In genomic region chr11:98345253-98345652, GRCm38 (mm10) we compare ENCODE assay signal across 8 mouse cellular contexts. TPM values are rescaled to one million over a fixed set of nuclear protein-coding genes. Genes with fewer than 3 reads are reported as not detected.
DNase-seq lines count a peak whose midpoint lies in the region; ATAC-seq and TF ChIP-seq lines count a peak whose summit lies in the region.

No protein-coding gene starts in this region.

- peak; percentile 76 for TF ChIP-seq RAD21 in CH12.LX (IDR thresholded peaks at IDR 0.05; ENCODE audit: low read depth, low read length)

- ATAC-seq in erythroid progenitor cell, adult 5-6 weeks (replicated peaks; ENCODE audit: low FRiP score, poor library complexity, severe bottlenecking) = 0 out of 2 replicates have a peak, but pooled peaks have one; percentile 53
- no peak for ATAC-seq in heart, embryonic 14.5 days (ENCODE audit: insufficient number of reproducible peaks, insufficient read depth, low FRiP score, low read depth)
- no peak for ATAC-seq in kidney, postnatal 0 days (replicated peaks; ENCODE audit: low FRiP score, low read depth)
- no peak for ATAC-seq in liver, embryonic 15.5 days (ENCODE audit: insufficient read depth)
- no peak for ATAC-seq in neural tube, embryonic 13.5 days (ENCODE audit: low read depth)

- in situ Hi-C loops in CH12.LX (cut with MboI; ENCODE audit: low pct_ligation_motif_present, low pct_unique_long_range_greater_than_20kb, low sequenced_read_pairs) = loop anchor here (25.0 kb wide), 1 partner anchor 292 kb away; the partner anchor contains the start of genes Gm12355, Gsdma2 and Gsdma3

- H3K36me3 ChIP-seq in CH12.LX (replicated peaks in 1 of 2; ENCODE audit: control insufficient read depth in 1 of 2, insufficient read depth in 1 of 2, low read length in 1 of 2) = no peaks in the 10 kb centered on the region
- H3K36me3 ChIP-seq in heart, embryonic 14.5 days (ENCODE audit: control insufficient read depth, insufficient read depth, low read length) = no peaks in the 10 kb centered on the region
- no peaks in the 10 kb centered on the region for H3K36me3 ChIP-seq in kidney, postnatal 0 days (ENCODE audit: insufficient read depth, low read length)
- no peaks in the 10 kb centered on the region for H3K36me3 ChIP-seq in liver, embryonic 15.5 days (replicated peaks)
- H3K36me3 ChIP-seq in neural tube, embryonic 13.5 days = no peaks in the 10 kb centered on the region
- H3K36me3 ChIP-seq in thymus, adult 2 months (ENCODE audit: control insufficient read depth, insufficient read depth, low read length) = no peaks in the 10 kb centered on the region

- H3K27me3 ChIP-seq in CH12.LX (replicated peaks) = peaks cover 69% of the 10 kb centered on the region
- H3K27me3 ChIP-seq in heart, embryonic 14.5 days (ENCODE audit: control insufficient read depth, insufficient read depth, low read length) = peaks cover 46% of the 10 kb centered on the region
- peaks cover 33% of the 10 kb centered on the region for H3K27me3 ChIP-seq in kidney, postnatal 0 days (ENCODE audit: insufficient read depth, low read length)
- H3K27me3 ChIP-seq in liver, embryonic 15.5 days = peaks cover 94% of the 10 kb centered on the region
- H3K27me3 ChIP-seq in neural tube, embryonic 13.5 days = peaks cover 88% of the 10 kb centered on the region
- peaks cover 4% of the 10 kb centered on the region; the same call in 1 of the 2 replicates for H3K27me3 ChIP-seq in thymus, adult 2 months (ENCODE audit: control insufficient read depth, insufficient read depth, low read length)

- H3K4me3 ChIP-seq in CH12.LX (replicated peaks in 1 of 3; ENCODE audit: low read depth in 2 of 3, low read length in 2 of 3, poor library complexity in 1 of 3) = peak overlapping the region in 1 of 3 experiments; percentile 55
- H3K4me3 ChIP-seq in bone marrow macrophage, adult 2 months (ENCODE audit: insufficient read depth, low read length) = no peak overlapping the region
- peak overlapping the region; percentile 21 to 27; a peak in 3 of 4 replicates for H3K4me3 ChIP-seq in heart, embryonic 14.5 days (ENCODE audit: control insufficient read depth in 1 of 2, insufficient read depth in 1 of 2, low read depth in 1 of 2, low read length in 2 of 2)
- H3K4me3 ChIP-seq in kidney, postnatal 0 days (replicated peaks; ENCODE audit: low read depth, low read length) = no peak overlapping the region
- H3K4me3 ChIP-seq in liver, embryonic 15.5 days (replicated peaks) = no peak overlapping the region
- no peak overlapping the region for H3K4me3 ChIP-seq in neural tube, embryonic 13.5 days
- H3K4me3 ChIP-seq in thymus, adult 2 months (ENCODE audit: control insufficient read depth, insufficient read depth, low read length) = no peak overlapping the region

- no peak for TF ChIP-seq EP300 in CH12.LX (IDR thresholded peaks at IDR 0.05; ENCODE audit: low read length)

- DNase-seq in CH12.LX (ENCODE audit: extremely low read depth) = peak; percentile 73
- DNase-seq in kidney, postnatal 0 days (ENCODE audit: low spot score) = peak; percentile 71
- peak; percentile 85 for DNase-seq in thymus, adult 2 months

- WGBS in heart, embryonic 14.5 days = 1% methylated on average over 14 of the region's 14 CpGs
- WGBS in kidney, postnatal 0 days = 2% methylated on average over 14 of the region's 14 CpGs
- 1% methylated on average over 14 of the region's 14 CpGs for WGBS in liver, embryonic 15.5 days (ENCODE audit: insufficient replicate concordance)
- WGBS in neural tube, embryonic 13.5 days = 0% methylated on average over 14 of the region's 14 CpGs
- WGBS in thymus, adult 2 months = 2% methylated on average over 14 of the region's 14 CpGs

- TF ChIP-seq POLR2A in CH12.LX (IDR thresholded peaks at IDR 0.05; ENCODE audit: low read depth, low read length) = no peak
- TF ChIP-seq POLR2A in bone marrow macrophage, adult 2 months (IDR thresholded peaks at IDR 0.05; ENCODE audit: borderline replicate concordance, low read depth, low read length) = no peak
- no peak for TF ChIP-seq POLR2A in thymus, adult 2 months (IDR thresholded peaks at IDR 0.05; ENCODE audit: control insufficient read depth, extremely low read depth, insufficient read depth, low read length, poor library complexity)

- H3K9ac ChIP-seq in CH12.LX (ENCODE audit: insufficient read depth, low read depth) = peak overlapping the region; percentile 28; the same call in 1 of the 2 replicates
- peak overlapping the region; percentile 6; the same call in 1 of the 2 replicates for H3K9ac ChIP-seq in heart, embryonic 14.5 days (ENCODE audit: low read length)
- no peak overlapping the region for H3K9ac ChIP-seq in kidney, postnatal 0 days (ENCODE audit: low read depth, low read length)
- H3K9ac ChIP-seq in liver, embryonic 15.5 days = no peak overlapping the region
- no peak overlapping the region for H3K9ac ChIP-seq in neural tube, embryonic 13.5 days

- no peaks in the 10 kb centered on the region for H3K79me2 ChIP-seq in CH12.LX (replicated peaks; ENCODE audit: control insufficient read depth, extremely low read depth, insufficient read depth, poor library complexity, severe bottlenecking)

- peak; percentile 43 to 96; a peak in 3 of 4 replicates for TF ChIP-seq CTCF in CH12.LX (conservative IDR thresholded peaks at IDR 0.05 in 1 of 2, IDR thresholded peaks at IDR 0.05 in 1 of 2; ENCODE audit: low read depth in 2 of 2, low read length in 2 of 2)
- peak; percentile 69 for TF ChIP-seq CTCF in bone marrow macrophage, adult 2 months (IDR thresholded peaks at IDR 0.05; ENCODE audit: low read depth, low read length)
- TF ChIP-seq CTCF in kidney, postnatal 0 days (IDR thresholded peaks at IDR 0.05; ENCODE audit: low read depth) = peak; percentile 83
- peak; percentile 92 for TF ChIP-seq CTCF in thymus, adult 2 months (IDR thresholded peaks at IDR 0.05; ENCODE audit: borderline replicate concordance, control insufficient read depth, extremely low read depth, insufficient read depth, low read length, poor library complexity)

- peaks cover 7 to 28% of the 10 kb centered on the region in 2 experiments for H3K4me1 ChIP-seq in CH12.LX (ENCODE audit: control insufficient read depth in 1 of 2, insufficient read depth in 2 of 2)
- H3K4me1 ChIP-seq in bone marrow macrophage, adult 2 months (ENCODE audit: control insufficient read depth, insufficient read depth, low read length) = no peaks in the 10 kb centered on the region
- peaks cover 24 to 33% of the 10 kb centered on the region in 2 experiments for H3K4me1 ChIP-seq in heart, embryonic 14.5 days (ENCODE audit: control insufficient read depth in 2 of 2, insufficient read depth in 2 of 2, low read length in 2 of 2)
- peaks cover 16% of the 10 kb centered on the region; the same call in 1 of the 2 replicates for H3K4me1 ChIP-seq in kidney, postnatal 0 days (replicated peaks; ENCODE audit: insufficient read depth, low read length)
- peaks cover 18% of the 10 kb centered on the region for H3K4me1 ChIP-seq in liver, embryonic 15.5 days (replicated peaks)
- H3K4me1 ChIP-seq in neural tube, embryonic 13.5 days (replicated peaks) = peaks cover 47% of the 10 kb centered on the region
- peaks cover 9% of the 10 kb centered on the region for H3K4me1 ChIP-seq in thymus, adult 2 months (replicated peaks; ENCODE audit: control insufficient read depth, insufficient read depth, low read length)

- H3K4me2 ChIP-seq in CH12.LX (ENCODE audit: insufficient read depth, low read depth, poor library complexity, severe bottlenecking) = peak overlapping the region; percentile 92
- H3K4me2 ChIP-seq in heart, embryonic 14.5 days (ENCODE audit: low read length) = peak overlapping the region; percentile 58
- H3K4me2 ChIP-seq in kidney, postnatal 0 days (ENCODE audit: low read length) = peak overlapping the region; percentile 42
- 0 out of 2 replicates have a peak overlapping the region, but pooled peaks have one; percentile 23 for H3K4me2 ChIP-seq in liver, embryonic 15.5 days
- H3K4me2 ChIP-seq in neural tube, embryonic 13.5 days = peak overlapping the region; percentile 34

- dilution Hi-C loops in CH12.LX (cut with MboI; ENCODE audit: extremely low pct_ligation_motif_present, extremely low pct_unique_long_range_greater_than_20kb, low sequenced_read_pairs) = no loop called here

- no peak overlapping the region for H3K27ac ChIP-seq in CH12.LX (ENCODE audit: insufficient read depth, low read depth)
- H3K27ac ChIP-seq in bone marrow macrophage, adult 2 months (ENCODE audit: insufficient read depth, low read depth, low read length) = no peak overlapping the region
- no peak overlapping the region for H3K27ac ChIP-seq in heart, embryonic 14.5 days (replicated peaks in 1 of 2; ENCODE audit: control insufficient read depth in 1 of 2, insufficient read depth in 1 of 2, low read depth in 2 of 2, low read length in 2 of 2)
- no peak overlapping the region for H3K27ac ChIP-seq in kidney, postnatal 0 days
- H3K27ac ChIP-seq in liver, embryonic 15.5 days (replicated peaks) = no peak overlapping the region
- no peak overlapping the region for H3K27ac ChIP-seq in neural tube, embryonic 13.5 days (replicated peaks)
- no peak overlapping the region for H3K27ac ChIP-seq in thymus, adult 2 months (ENCODE audit: control insufficient read depth, insufficient read depth, low read length)

- no peaks in the 10 kb centered on the region for H3K9me3 ChIP-seq in CH12.LX (replicated peaks; ENCODE audit: low read length)
- H3K9me3 ChIP-seq in heart, embryonic 14.5 days (ENCODE audit: control insufficient read depth, low read length) = no peaks in the 10 kb centered on the region
- no peaks in the 10 kb centered on the region for H3K9me3 ChIP-seq in kidney, postnatal 0 days (replicated peaks; ENCODE audit: low read length)
- H3K9me3 ChIP-seq in liver, embryonic 15.5 days (replicated peaks) = no peaks in the 10 kb centered on the region
- no peaks in the 10 kb centered on the region for H3K9me3 ChIP-seq in neural tube, embryonic 13.5 days

RNA-seq across cellular contexts. Expression of gene Ppp1r1b, which starts 3.0 kb away (rescaled TPM):
- total RNA-seq in CH12.LX (2012; rRNA removed) (0.08 TPM in 1 of 2 replicates, not detected in the other), CH12.LX (2014; rRNA removed) (not detected in 2 replicates)
- polyA plus RNA-seq in CH12.LX (2012; ENCODE audit: insufficient read length, low read depth) = not detected in 2 replicates
- not detected in 2 replicates for polyA plus RNA-seq in bone marrow macrophage, adult 2 months (2012; ENCODE audit: insufficient read depth, insufficient read length, missing spikeins)
- not detected in 2 replicates for total RNA-seq in erythroid progenitor cell, adult 5-6 weeks (2015; ENCODE audit: low replicate concordance)
- total RNA-seq in erythroid progenitor cell, adult 5-6 weeks (2017; ENCODE audit: low replicate concordance) = not detected in 2 replicates
- 42.2 and 48.3 TPM in 2 replicates for polyA plus RNA-seq in heart, embryonic 14.5 days (2014; fragmentation: Nextera tagmentation; extraction: Ambion mirVana)
- polyA plus RNA-seq in kidney, postnatal 0 days (2015; fragmentation: Nextera tagmentation; extraction: Ambion mirVana) = 12.1 and 12.3 TPM in 2 replicates
- polyA plus RNA-seq in liver, embryonic 15.5 days (2015; fragmentation: Nextera tagmentation; extraction: Ambion mirVana) = 0.59 and 0.93 TPM in 2 replicates
- polyA plus RNA-seq in neural tube, embryonic 13.5 days (2015; fragmentation: Nextera tagmentation; extraction: Ambion mirVana) = 1.7 and 2.1 TPM in 2 replicates
- 5.9 and 11.5 TPM in 2 replicates for polyA plus RNA-seq in thymus, adult 2 months (2012; rRNA removed)

RNA-seq across cellular contexts. Expression of gene Stard3, which starts 12.9 kb away (rescaled TPM):
- 39.6 and 44.4 TPM in 2 replicates for total RNA-seq in CH12.LX (2012; rRNA removed)
- 28.4 and 33.9 TPM in 2 replicates for total RNA-seq in CH12.LX (2014; rRNA removed)
- 28.9 and 31.7 TPM in 2 replicates for polyA plus RNA-seq in CH12.LX (2012; ENCODE audit: insufficient read length, low read depth)
- 62.3 and 63.7 TPM in 2 replicates for polyA plus RNA-seq in bone marrow macrophage, adult 2 months (2012; ENCODE audit: insufficient read depth, insufficient read length, missing spikeins)
- total RNA-seq in erythroid progenitor cell, adult 5-6 weeks (2015; ENCODE audit: low replicate concordance) = 4.6 and 8.3 TPM in 2 replicates
- 5.6 and 7.6 TPM in 2 replicates for total RNA-seq in erythroid progenitor cell, adult 5-6 weeks (2017; ENCODE audit: low replicate concordance)
- polyA plus RNA-seq in heart, embryonic 14.5 days (2014; fragmentation: Nextera tagmentation; extraction: Ambion mirVana) = 33.1 and 35.4 TPM in 2 replicates
- 42.4 and 42.8 TPM in 2 replicates for polyA plus RNA-seq in kidney, postnatal 0 days (2015; fragmentation: Nextera tagmentation; extraction: Ambion mirVana)
- polyA plus RNA-seq in liver, embryonic 15.5 days (2015; fragmentation: Nextera tagmentation; extraction: Ambion mirVana) = 16.4 and 19.6 TPM in 2 replicates
- 39.7 and 41.1 TPM in 2 replicates for polyA plus RNA-seq in neural tube, embryonic 13.5 days (2015; fragmentation: Nextera tagmentation; extraction: Ambion mirVana)
- polyA plus RNA-seq in thymus, adult 2 months (2012; rRNA removed) = 260 and 271 TPM in 2 replicates

RNA-seq across cellular contexts. Expression of gene Neurod2, which starts 15.8 kb away (rescaled TPM):
- not detected in 2 replicates for total RNA-seq in CH12.LX (2012; rRNA removed)
- total RNA-seq in CH12.LX (2014; rRNA removed) = not detected in 2 replicates
- polyA plus RNA-seq in CH12.LX (2012; ENCODE audit: insufficient read length, low read depth) = not detected in 2 replicates
- polyA plus RNA-seq in bone marrow macrophage, adult 2 months (2012; ENCODE audit: insufficient read depth, insufficient read length, missing spikeins) = not detected in 2 replicates
- not detected in 2 replicates for total RNA-seq in erythroid progenitor cell, adult 5-6 weeks (2015; ENCODE audit: low replicate concordance)
- total RNA-seq in erythroid progenitor cell, adult 5-6 weeks (2017; ENCODE audit: low replicate concordance) = not detected in 2 replicates
- polyA plus RNA-seq in heart, embryonic 14.5 days (2014; fragmentation: Nextera tagmentation; extraction: Ambion mirVana) = not detected in 2 replicates
- not detected in 2 replicates for polyA plus RNA-seq in kidney, postnatal 0 days (2015; fragmentation: Nextera tagmentation; extraction: Ambion mirVana)
- not detected in 2 replicates for polyA plus RNA-seq in liver, embryonic 15.5 days (2015; fragmentation: Nextera tagmentation; extraction: Ambion mirVana)
- polyA plus RNA-seq in neural tube, embryonic 13.5 days (2015; fragmentation: Nextera tagmentation; extraction: Ambion mirVana) = 26.4 and 27.0 TPM in 2 replicates
- polyA plus RNA-seq in thymus, adult 2 months (2012; rRNA removed) = 0.12 and 0.22 TPM in 2 replicates

RNA-seq across cellular contexts. Expression of gene Tcap, which starts 38.4 kb away (rescaled TPM):
- total RNA-seq in CH12.LX (2012; rRNA removed) (0.50 TPM in 1 of 2 replicates, not detected in the other), CH12.LX (2014; rRNA removed) (not detected in 2 replicates)
- not detected in 2 replicates for polyA plus RNA-seq in CH12.LX (2012; ENCODE audit: insufficient read length, low read depth)
- not detected in 2 replicates for polyA plus RNA-seq in bone marrow macrophage, adult 2 months (2012; ENCODE audit: insufficient read depth, insufficient read length, missing spikeins)
- total RNA-seq in erythroid progenitor cell, adult 5-6 weeks (2015; ENCODE audit: low replicate concordance) = not detected in 2 replicates
- not detected in 2 replicates for total RNA-seq in erythroid progenitor cell, adult 5-6 weeks (2017; ENCODE audit: low replicate concordance)
- polyA plus RNA-seq in heart, embryonic 14.5 days (2014; fragmentation: Nextera tagmentation; extraction: Ambion mirVana) = 169 and 178 TPM in 2 replicates
- polyA plus RNA-seq in kidney, postnatal 0 days (2015; fragmentation: Nextera tagmentation; extraction: Ambion mirVana) = 1.8 and 2.1 TPM in 2 replicates
- 1.1 and 1.7 TPM in 2 replicates for polyA plus RNA-seq in liver, embryonic 15.5 days (2015; fragmentation: Nextera tagmentation; extraction: Ambion mirVana)
- polyA plus RNA-seq in neural tube, embryonic 13.5 days (2015; fragmentation: Nextera tagmentation; extraction: Ambion mirVana) = 0.42 and 2.1 TPM in 2 replicates
- polyA plus RNA-seq in thymus, adult 2 months (2012; rRNA removed) = 9.9 and 83.8 TPM in 2 replicates

RNA-seq across cellular contexts. Expression of gene Pnmt, which starts 41.0 kb away (rescaled TPM):
- total RNA-seq in CH12.LX (2012; rRNA removed) (not detected in 2 replicates), CH12.LX (2014; rRNA removed) (not detected in 2 replicates)
- polyA plus RNA-seq in CH12.LX (2012; ENCODE audit: insufficient read length, low read depth) = not detected in 2 replicates
- not detected in 2 replicates for polyA plus RNA-seq in bone marrow macrophage, adult 2 months (2012; ENCODE audit: insufficient read depth, insufficient read length, missing spikeins)
- not detected in 2 replicates for total RNA-seq in erythroid progenitor cell, adult 5-6 weeks (2015; ENCODE audit: low replicate concordance)
- not detected in 2 replicates for total RNA-seq in erythroid progenitor cell, adult 5-6 weeks (2017; ENCODE audit: low replicate concordance)
- polyA plus RNA-seq in heart, embryonic 14.5 days (2014; fragmentation: Nextera tagmentation; extraction: Ambion mirVana) = 0.70 and 0.86 TPM in 2 replicates
- 3.5 and 3.7 TPM in 2 replicates for polyA plus RNA-seq in kidney, postnatal 0 days (2015; fragmentation: Nextera tagmentation; extraction: Ambion mirVana)
- polyA plus RNA-seq in liver, embryonic 15.5 days (2015; fragmentation: Nextera tagmentation; extraction: Ambion mirVana) = not detected in 2 replicates
- polyA plus RNA-seq in neural tube, embryonic 13.5 days (2015; fragmentation: Nextera tagmentation; extraction: Ambion mirVana) = 0.73 and 0.79 TPM in 2 replicates
- 0.77 and 1.3 TPM in 2 replicates for polyA plus RNA-seq in thymus, adult 2 months (2012; rRNA removed)

Comparison
In these comparisons a context has a peak if more than half of its experiments do, and no peak if none do; other contexts are left out.
1. H3K4me2 ChIP-seq: peak in every context shown above with its lines; median percentile 92 in CH12.LX; 58 in heart, embryonic 14.5 days; 42 in kidney, postnatal 0 days; 34 in neural tube, embryonic 13.5 days; 23 in liver, embryonic 15.5 days.
2. H3K4me3 ChIP-seq: peak in heart, embryonic 14.5 days (2 of 2); none in bone marrow macrophage, adult 2 months (single experiment), kidney, postnatal 0 days (single experiment), liver, embryonic 15.5 days (single experiment), neural tube, embryonic 13.5 days (single experiment) and thymus, adult 2 months (single experiment).
3. H3K9ac ChIP-seq: peak in CH12.LX (single experiment) and heart, embryonic 14.5 days (single experiment); none in kidney, postnatal 0 days (single experiment), liver, embryonic 15.5 days (single experiment) and neural tube, embryonic 13.5 days (single experiment).
4. RNA of gene Neurod2, which starts 15.8 kb away (polyA plus RNA-seq): 26.4 to 27.0 TPM in neural tube, embryonic 13.5 days; 0.12 to 0.22 TPM in thymus, adult 2 months, not detected in liver, embryonic 15.5 days, not detected in CH12.LX, not detected in bone marrow macrophage, adult 2 months, not detected in heart, embryonic 14.5 days and not detected in kidney, postnatal 0 days; every median in the first group is over 10 times any median in the second.
5. Peak in every context shown above with its lines, with median percentiles within 50 percentile points of each other: DNase-seq and CTCF ChIP-seq.